Mouse (Mus musculus) small intestine, adult 2 months (tissue): ENCODE measurements around the gene Itpr3.

Experiments
- CTCF ChIP-seq: fragments of 200-500 bp; IDR thresholded peaks from 2 replicates; pipeline ENCODE4 v1.5.1; 2012; ENCODE audit warnings: low read depth, mild to moderate bottlenecking, control low read depth, inconsistent platforms, low read length, moderate library complexity, mixed read lengths; ENCODE audit not compliant: insufficient replicate concordance, insufficient read length; ENCODE audit errors: extremely low read depth
- POLR2A ChIP-seq: fragments of 200-500 bp; IDR thresholded peaks from 2 replicates; pipeline ENCODE4 v1.6.1; 2012; ENCODE audit warnings: low read depth, mild to moderate bottlenecking, control low read depth, inconsistent platforms, low read length, moderate library complexity

DNA sequence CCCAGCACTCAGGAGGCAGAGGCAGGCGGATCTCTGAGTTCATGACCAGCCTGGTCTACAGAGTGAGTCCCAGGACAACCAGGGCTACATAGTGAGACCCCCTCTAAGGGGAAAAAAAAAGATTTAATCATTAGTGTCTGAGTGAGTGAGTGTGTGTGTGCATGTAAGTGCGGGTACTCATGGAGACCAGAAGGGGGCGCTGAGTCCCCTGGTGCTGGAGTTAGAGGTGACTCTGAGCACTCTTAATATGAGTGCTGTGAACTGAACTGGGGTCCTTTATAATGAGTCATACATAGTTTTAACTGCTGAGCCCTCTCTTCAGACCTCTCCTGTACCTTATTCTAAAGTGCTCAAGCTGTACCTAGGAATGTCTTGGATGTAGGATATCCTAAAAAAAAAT, 4.6 kb downstream of the Itpr3 start:
- TF ChIP-seq CTCF (peak; percentile 3; the same call in 1 of the 2 replicates), POLR2A (no peak)
